Mouse (Mus musculus): ENCODE data around the gene Rab1b. TPM values are rescaled to one million over a fixed set of nuclear protein-coding genes. Genes with fewer than 3 reads are reported as not detected.
"Not testable (repeated sequence)": the region's sequence is repeated elsewhere in the genome, so short reads cannot be mapped to it uniquely, and the experiment has no call there.

Rab1b gene
- polyA plus RNA-seq (2014; fragmentation: Nextera tagmentation; extraction: Ambion mirVana), result 210 and 213 TPM in 2 replicates

GRCm38 (mm10) chr19:5106731-5107191 lies at the start of gene Rab1b:
Gene Rab1b, minus strand, starts transcription at chr19:5107072.
- ATAC-seq (ENCODE audit: low FRiP score) (peak; percentile 95), DNase-seq (ENCODE audit: low spot score) (peak; percentile 99)
- Histone ChIP-seq H3K27me3 (ENCODE audit: control insufficient read depth, insufficient read depth, low read length) (no peaks in the 10 kb centered on the region), H3K27ac (peak within 1 kb of the TSS; percentile 94), H3K4me3 (replicated peaks; ENCODE audit: low read length) (peak within 1 kb of the TSS; percentile 62), H3K4me1 (replicated peaks; ENCODE audit: control insufficient read depth, insufficient read depth, low read length) (peaks cover 7% of the 10 kb centered on the region), H3K36me3 (replicated peaks; ENCODE audit: control insufficient read depth, insufficient read depth) (peaks cover 77% of the 10 kb centered on the region), H3K9ac (peak within 1 kb of the TSS; percentile 91), H3K4me2 (replicated peaks) (peak within 1 kb of the TSS; percentile 92), H3K9me3 (ENCODE audit: control insufficient read depth, low read length) (no peaks in the 10 kb centered on the region)
- 1% methylated on average over 41 of the region's 46 CpGs for WGBS

GRCm38 (mm10) chr19:5152261-5152660 lies 45.4 kb upstream of the Rab1b start:
- Histone ChIP-seq H3K4me3 (replicated peaks; ENCODE audit: low read length) (no peak overlapping the region), H3K36me3 (replicated peaks; ENCODE audit: control insufficient read depth, insufficient read depth) (peaks cover 45% of the 10 kb centered on the region), H3K27me3 (ENCODE audit: control insufficient read depth, insufficient read depth, low read length) (no peaks in the 10 kb centered on the region), H3K4me1 (replicated peaks; ENCODE audit: control insufficient read depth, insufficient read depth, low read length) (no peaks in the 10 kb centered on the region), H3K9me3 (ENCODE audit: control insufficient read depth, low read length) (no peaks in the 10 kb centered on the region), H3K4me2 (replicated peaks) (no peak overlapping the region), H3K9ac (no peak overlapping the region), H3K27ac (peak overlapping the region; percentile 11; the same call in 1 of the 2 replicates)
- ATAC-seq (ENCODE audit: low FRiP score) (no peak), DNase-seq (ENCODE audit: low spot score) (no peak)
- 93% methylated on average over 6 of the region's 6 CpGs for WGBS

DNA sequence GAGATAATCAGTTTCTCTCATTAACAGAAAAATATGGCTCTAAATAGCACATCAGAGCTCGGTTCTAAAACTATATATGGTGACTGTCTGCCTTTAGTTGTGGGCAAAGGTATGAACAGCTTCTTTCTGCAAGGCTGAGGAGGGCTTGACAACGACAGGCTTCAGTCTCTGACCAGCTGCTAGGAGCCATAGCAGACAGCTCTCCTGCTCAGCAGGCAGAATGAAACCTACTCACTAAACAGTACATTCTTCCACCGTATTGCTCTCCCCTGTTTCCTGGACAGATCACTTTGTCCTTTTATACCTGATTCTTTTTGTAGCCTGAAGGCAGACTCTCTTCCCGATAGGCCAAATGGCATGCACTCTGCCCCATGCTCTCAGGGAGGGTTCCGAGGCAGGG lies 44.9 kb upstream of the Rab1b start:
- DNase-seq (ENCODE audit: low spot score) (no peak), ATAC-seq (ENCODE audit: low FRiP score) (no peak)
- Histone ChIP-seq H3K27ac (peak overlapping the region; percentile 11; the same call in 1 of the 2 replicates), H3K4me2 (replicated peaks) (no peak overlapping the region), H3K36me3 (replicated peaks; ENCODE audit: control insufficient read depth, insufficient read depth) (peaks cover 47% of the 10 kb centered on the region), H3K4me3 (replicated peaks; ENCODE audit: low read length) (no peak overlapping the region), H3K9ac (no peak overlapping the region), H3K27me3 (ENCODE audit: control insufficient read depth, insufficient read depth, low read length) (no peaks in the 10 kb centered on the region), H3K4me1 (replicated peaks; ENCODE audit: control insufficient read depth, insufficient read depth, low read length) (no peaks in the 10 kb centered on the region), H3K9me3 (ENCODE audit: control insufficient read depth, low read length) (no peaks in the 10 kb centered on the region)
- WGBS, result 86% methylated on average over 5 of the region's 5 CpGs

- ATAC-seq (ENCODE audit: low FRiP score) (peak; percentile 64; the same call in 1 of the 2 replicates), DNase-seq (ENCODE audit: low spot score) (peak; percentile 78)
- no peaks in the 10 kb centered on the region for H3K4me1 ChIP-seq (replicated peaks; ENCODE audit: control insufficient read depth, insufficient read depth, low read length)
- no peaks in the 10 kb centered on the region for H3K9me3 ChIP-seq (ENCODE audit: control insufficient read depth, low read length)
- no peak overlapping the region for H3K27ac ChIP-seq
- no peaks in the 10 kb centered on the region for H3K27me3 ChIP-seq (ENCODE audit: control insufficient read depth, insufficient read depth, low read length)
- H3K9ac ChIP-seq, result no peak overlapping the region
- 38% methylated on average over 3 of the region's 3 CpGs for WGBS
- H3K36me3 ChIP-seq (replicated peaks; ENCODE audit: control insufficient read depth, insufficient read depth), result peaks cover 51% of the 10 kb centered on the region
- no peak overlapping the region for H3K4me2 ChIP-seq (replicated peaks)
- H3K4me3 ChIP-seq (replicated peaks; ENCODE audit: low read length), result no peak overlapping the region
Observed at GRCm38 (mm10) chr19:5151331-5151730, 44.5 kb upstream of the Rab1b start.

GRCm38 (mm10) chr19:5150358-5150757 lies 43.5 kb upstream of the Rab1b start:
- Histone ChIP-seq H3K36me3 (replicated peaks; ENCODE audit: control insufficient read depth, insufficient read depth) (peaks cover 50% of the 10 kb centered on the region), H3K4me3 (replicated peaks; ENCODE audit: low read length) (no peak overlapping the region), H3K9me3 (ENCODE audit: control insufficient read depth, low read length) (no peaks in the 10 kb centered on the region), H3K9ac (no peak overlapping the region), H3K4me2 (replicated peaks) (no peak overlapping the region), H3K4me1 (replicated peaks; ENCODE audit: control insufficient read depth, insufficient read depth, low read length) (no peaks in the 10 kb centered on the region), H3K27me3 (ENCODE audit: control insufficient read depth, insufficient read depth, low read length) (no peaks in the 10 kb centered on the region), H3K27ac (no peak overlapping the region)
- 95% methylated on average over 6 of the region's 6 CpGs for WGBS
- ATAC-seq (ENCODE audit: low FRiP score) (no peak), DNase-seq (ENCODE audit: low spot score) (no peak)

- H3K4me3 ChIP-seq (replicated peaks; ENCODE audit: low read length); H3K4me1 ChIP-seq (replicated peaks; ENCODE audit: control insufficient read depth, insufficient read depth, low read length); H3K9me3 ChIP-seq (ENCODE audit: control insufficient read depth, low read length); H3K27me3 ChIP-seq (ENCODE audit: control insufficient read depth, insufficient read depth, low read length); ATAC-seq (ENCODE audit: low FRiP score); DNase-seq (ENCODE audit: low spot score); H3K27ac ChIP-seq; H3K9ac ChIP-seq; H3K4me2 ChIP-seq (replicated peaks): not testable (repeated sequence)
- 93% methylated on average over 4 of the region's 6 CpGs for WGBS
- peaks cover 53% of the 10 kb centered on the region for H3K36me3 ChIP-seq (replicated peaks; ENCODE audit: control insufficient read depth, insufficient read depth)
Observed at GRCm38 (mm10) chr19:5149041-5149440, 42.2 kb upstream of the Rab1b start.

GRCm38 (mm10) chr19:5139640-5140039 lies 32.8 kb upstream of the Rab1b start:
- 2% methylated on average over 2 of the region's 2 CpGs for WGBS
- H3K27me3 ChIP-seq (ENCODE audit: control insufficient read depth, insufficient read depth, low read length), result no peaks in the 10 kb centered on the region
- H3K4me1 ChIP-seq (replicated peaks; ENCODE audit: control insufficient read depth, insufficient read depth, low read length), result no peaks in the 10 kb centered on the region
- no peak overlapping the region for H3K4me3 ChIP-seq (replicated peaks; ENCODE audit: low read length)
- peak; percentile 78 for DNase-seq (ENCODE audit: low spot score)
- H3K27ac ChIP-seq, result no peak overlapping the region
- no peak overlapping the region for H3K9ac ChIP-seq
- ATAC-seq (ENCODE audit: low FRiP score), result 0 out of 2 replicates have a peak, but pooled peaks have one; percentile 34
- no peaks in the 10 kb centered on the region for H3K9me3 ChIP-seq (ENCODE audit: control insufficient read depth, low read length)
- peaks cover 63% of the 10 kb centered on the region for H3K36me3 ChIP-seq (replicated peaks; ENCODE audit: control insufficient read depth, insufficient read depth)
- no peak overlapping the region for H3K4me2 ChIP-seq (replicated peaks)

DNA sequence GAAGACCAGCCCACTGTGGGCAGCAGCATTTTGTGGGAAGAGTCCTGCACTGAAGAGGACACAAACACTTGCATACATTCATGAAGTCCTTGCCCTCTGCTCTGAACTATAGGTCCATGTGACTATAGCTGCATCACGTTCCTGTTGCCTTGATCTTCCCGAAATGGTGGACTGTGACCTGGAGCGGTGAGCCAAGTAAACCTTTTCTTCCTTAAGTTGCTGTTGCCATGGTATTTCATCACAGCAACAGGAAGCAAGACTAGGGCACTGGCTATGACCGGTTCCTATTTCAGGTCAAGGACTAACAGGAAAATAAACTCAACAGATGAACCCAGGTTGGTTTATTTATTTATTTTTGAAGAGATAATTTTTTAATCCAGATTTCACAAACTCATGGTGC lies 24.4 kb upstream of the Rab1b start:
- Histone ChIP-seq H3K4me3 (replicated peaks; ENCODE audit: low read length) (no peak overlapping the region), H3K4me1 (replicated peaks; ENCODE audit: control insufficient read depth, insufficient read depth, low read length) (no peaks in the 10 kb centered on the region), H3K9me3 (ENCODE audit: control insufficient read depth, low read length) (no peaks in the 10 kb centered on the region), H3K4me2 (replicated peaks) (no peak overlapping the region), H3K27ac (no peak overlapping the region), H3K9ac (no peak overlapping the region), H3K27me3 (ENCODE audit: control insufficient read depth, insufficient read depth, low read length) (no peaks in the 10 kb centered on the region), H3K36me3 (replicated peaks; ENCODE audit: control insufficient read depth, insufficient read depth) (peaks cover 33% of the 10 kb centered on the region)
- WGBS, result 83% methylated on average over 4 of the region's 4 CpGs
- no peak for DNase-seq (ENCODE audit: low spot score)
- no peak for ATAC-seq (ENCODE audit: low FRiP score)

DNA sequence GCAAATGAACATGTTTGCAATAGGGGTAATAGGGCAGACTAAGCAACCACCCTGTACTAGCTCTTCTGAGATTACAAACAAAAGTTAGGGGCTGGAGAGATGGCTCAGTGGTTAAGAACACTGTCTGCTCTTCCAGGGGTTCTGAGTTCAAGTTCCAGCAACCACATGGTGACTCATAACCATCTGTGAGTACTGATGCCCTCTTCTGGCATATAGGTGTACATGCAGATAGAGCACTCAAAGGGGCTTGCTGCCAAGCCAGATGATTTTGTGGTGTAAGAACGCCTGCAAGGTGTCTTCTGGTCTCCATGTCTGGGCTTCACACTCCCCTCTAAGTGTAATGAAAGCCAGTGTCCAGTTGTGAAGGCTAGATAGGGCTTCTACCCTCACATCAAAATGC lies 22.9 kb upstream of the Rab1b start:
- H3K4me3 ChIP-seq (replicated peaks; ENCODE audit: low read length), result no peak overlapping the region
- WGBS, result 43% methylated on average over 1 of the region's 1 CpGs
- no peak overlapping the region for H3K27ac ChIP-seq
- ATAC-seq (ENCODE audit: low FRiP score) (no peak), DNase-seq (ENCODE audit: low spot score) (no peak)
- H3K4me1 ChIP-seq (replicated peaks; ENCODE audit: control insufficient read depth, insufficient read depth, low read length), result no peaks in the 10 kb centered on the region
- no peaks in the 10 kb centered on the region for H3K27me3 ChIP-seq (ENCODE audit: control insufficient read depth, insufficient read depth, low read length)
- H3K9me3 ChIP-seq (ENCODE audit: control insufficient read depth, low read length), result no peaks in the 10 kb centered on the region
- peaks cover 18% of the 10 kb centered on the region for H3K36me3 ChIP-seq (replicated peaks; ENCODE audit: control insufficient read depth, insufficient read depth)
- no peak overlapping the region for H3K9ac ChIP-seq
- H3K4me2 ChIP-seq (replicated peaks), result no peak overlapping the region
